Mouse (Mus musculus): Measurements from ENCODE around the gene Polh. TPM values are rescaled to one million over a fixed set of nuclear protein-coding genes. Genes with fewer than 3 reads are reported as not detected.

Gene Polh
- total RNA-seq, 1 experiment from 2014 or later, result 27.4 TPM

DNA sequence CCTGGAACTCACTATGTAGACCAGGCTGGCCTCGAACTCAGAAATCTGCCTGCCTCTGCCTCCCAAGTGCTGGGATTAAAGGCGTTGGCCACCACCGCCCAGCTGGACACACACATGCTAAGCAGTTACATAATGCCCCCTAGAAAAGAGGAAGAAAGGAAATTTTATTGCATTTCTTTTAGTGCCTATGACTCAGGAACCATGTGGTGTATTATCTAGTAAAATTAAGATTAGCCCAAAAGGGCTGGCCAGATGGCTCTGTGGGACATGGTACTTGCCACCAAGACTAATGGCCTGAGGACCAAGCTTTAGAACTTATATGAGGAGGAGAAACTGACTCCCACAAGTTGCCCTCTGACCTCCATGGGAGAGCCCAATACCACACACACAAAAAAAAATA, 62.6 kb downstream of the Polh start:
- ATAC-seq (replicated peaks; ENCODE audit: low read depth, poor library complexity, severe bottlenecking), result 0 out of 2 replicates have a peak, but pooled peaks have one; percentile 20

DNA sequence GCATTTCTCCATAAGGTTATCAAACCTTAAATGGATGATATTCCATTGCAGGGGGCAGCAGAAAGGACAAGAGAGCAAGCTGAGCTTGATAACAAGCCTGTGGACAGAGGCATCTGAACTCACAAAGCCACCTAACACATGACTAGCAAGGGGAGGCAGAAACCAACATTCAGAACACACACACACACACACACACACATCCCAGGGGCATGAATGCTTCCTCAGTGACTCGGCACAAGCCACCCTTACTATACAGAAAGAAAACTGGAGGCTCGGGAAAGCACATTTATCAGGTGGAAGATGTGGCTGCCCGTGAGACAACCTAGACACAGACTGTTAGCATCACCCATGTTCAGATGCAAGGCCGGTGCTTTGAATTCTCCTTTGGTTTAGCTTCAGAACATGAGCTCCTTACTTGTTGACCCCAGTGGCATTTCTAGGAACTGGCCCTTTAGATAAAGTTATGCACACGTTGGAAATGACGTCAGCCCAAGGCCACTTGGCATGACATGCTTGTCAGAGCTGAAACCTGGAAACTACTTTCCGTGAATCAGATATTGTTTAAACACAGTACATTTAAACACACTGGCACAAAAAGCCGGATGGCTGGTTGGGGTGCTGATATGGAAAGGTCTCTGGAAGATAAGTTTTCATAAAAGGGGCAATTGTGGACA, 63.7 kb downstream of the Polh start:
- peak; percentile 50 for ATAC-seq (replicated peaks; ENCODE audit: low read depth, poor library complexity, severe bottlenecking)

DNA sequence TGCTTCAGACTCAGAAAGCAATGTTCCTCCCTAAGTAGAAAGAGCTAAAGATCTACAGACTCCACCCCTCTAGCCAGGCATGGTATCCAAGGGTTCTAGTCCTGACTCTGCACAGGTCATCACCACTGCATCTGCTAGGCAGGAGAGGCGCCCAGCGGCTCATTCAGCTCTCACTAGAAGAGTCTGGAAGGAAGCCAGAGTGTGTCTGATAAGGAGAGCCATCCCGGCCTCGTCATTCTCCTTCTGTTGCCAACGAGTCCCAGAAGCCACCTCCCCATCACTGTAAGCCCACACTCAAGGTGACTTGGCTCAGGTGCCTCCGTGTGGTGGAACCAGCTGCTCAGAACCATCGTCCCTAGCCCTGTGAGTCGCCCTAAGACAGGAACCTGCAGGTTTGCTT, 69.6 kb downstream of the Polh start:
- ATAC-seq (replicated peaks; ENCODE audit: low read depth, poor library complexity, severe bottlenecking), result no peak

DNA sequence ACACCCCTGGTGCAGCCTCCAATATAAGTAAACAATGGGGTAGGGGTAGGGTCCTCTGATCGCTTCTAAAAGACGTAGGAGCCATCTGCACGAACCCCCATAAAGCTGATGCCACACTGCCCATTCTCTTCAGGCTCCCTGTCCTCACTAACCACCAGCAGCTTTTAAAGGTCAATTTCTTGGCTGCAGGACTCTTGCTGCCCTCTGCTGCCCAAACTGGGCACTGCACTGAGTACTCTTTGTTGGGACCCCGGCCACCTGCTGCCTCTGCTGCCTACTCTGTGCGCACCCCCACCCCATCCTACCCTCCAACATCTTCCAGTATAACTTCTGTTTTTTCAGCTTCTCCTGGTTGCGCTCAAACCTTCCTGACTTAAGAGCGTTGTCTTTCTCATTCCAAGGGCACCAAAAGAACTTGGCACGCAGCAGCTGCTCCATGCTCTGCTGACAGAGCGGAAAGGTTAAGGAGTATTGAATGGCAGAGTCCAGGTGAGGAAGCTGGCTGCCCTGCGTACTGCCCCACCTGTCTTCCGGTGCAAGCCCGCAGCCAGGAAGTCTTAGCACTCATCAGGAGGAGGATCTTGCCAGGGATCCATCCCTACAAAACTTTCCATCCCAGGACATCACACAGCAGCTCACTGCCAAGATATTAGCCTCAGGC, 70.3 kb downstream of the Polh start:
- ATAC-seq (replicated peaks; ENCODE audit: low read depth, poor library complexity, severe bottlenecking), result peak; percentile 58

DNA sequence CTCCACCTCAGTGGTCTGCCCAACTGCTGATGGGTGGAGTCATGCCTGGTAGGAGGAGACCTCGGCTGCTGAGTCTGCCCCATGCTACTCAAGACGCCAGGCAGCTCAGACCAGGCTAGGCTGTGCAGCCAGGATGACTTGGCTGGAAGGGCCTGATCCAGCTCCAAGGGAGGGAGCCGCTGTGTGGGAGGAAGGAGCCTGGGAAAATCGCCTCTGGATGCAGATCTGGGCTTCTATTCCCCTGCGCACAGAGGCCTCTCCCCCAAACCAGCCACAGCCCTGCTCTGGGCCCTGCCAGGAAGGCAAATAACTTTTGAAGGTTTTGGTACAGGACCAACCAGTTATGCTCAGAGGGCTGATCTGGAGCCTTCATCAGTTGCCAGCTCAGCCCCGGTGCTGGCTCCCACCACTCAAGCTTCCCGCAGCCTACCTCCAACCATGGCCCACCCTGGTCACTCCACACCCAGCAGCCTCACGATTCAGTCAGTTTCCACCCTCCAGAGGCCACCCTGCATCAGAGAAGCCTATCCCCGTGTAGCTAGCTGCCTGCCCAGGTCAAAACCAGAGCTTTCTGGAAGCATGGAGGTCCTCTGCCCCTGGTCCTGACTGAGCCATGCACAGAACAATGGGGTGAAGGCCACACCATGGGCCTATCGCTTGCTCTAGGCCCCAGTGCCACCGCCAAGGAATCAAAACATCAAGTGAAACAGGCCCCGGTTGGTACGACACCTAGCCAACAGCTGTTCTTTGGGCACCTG, 72.5 kb downstream of the Polh start:
- ATAC-seq (replicated peaks; ENCODE audit: low read depth, poor library complexity, severe bottlenecking), result no peak

DNA sequence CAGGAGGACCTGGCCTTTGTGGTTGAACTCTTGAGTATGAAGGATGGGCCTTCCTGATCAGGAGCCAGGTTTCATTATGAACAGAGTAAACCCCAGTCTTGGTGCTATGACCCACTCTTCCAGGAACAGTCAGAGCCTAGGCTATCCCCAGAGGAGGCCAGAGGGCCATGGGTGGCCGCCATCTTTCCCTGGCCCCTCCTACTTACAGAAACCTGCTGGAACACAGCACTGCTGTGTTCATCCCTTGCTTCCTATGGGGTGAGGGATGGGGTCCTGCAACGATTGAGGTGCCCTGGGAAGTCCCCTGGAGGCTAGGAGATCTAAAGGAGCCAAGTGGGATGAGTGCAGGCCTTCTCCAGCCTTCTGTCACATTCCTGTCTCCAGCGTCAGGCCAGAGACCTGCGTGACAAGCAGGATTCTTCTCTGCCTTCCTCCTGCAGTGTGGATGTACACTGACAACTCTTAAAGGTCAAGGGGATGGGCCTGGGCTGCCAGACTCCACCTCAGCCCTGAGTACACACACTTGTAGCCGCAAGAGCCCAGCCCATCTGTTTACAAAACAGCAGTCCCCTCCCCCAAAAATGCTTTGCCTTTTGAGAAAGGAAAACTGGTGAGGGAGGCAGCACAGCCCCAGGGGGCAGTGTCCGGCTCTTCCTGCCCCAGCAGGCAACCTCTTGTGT, 74.5 kb downstream of the Polh start:
- ATAC-seq (replicated peaks; ENCODE audit: low read depth, poor library complexity, severe bottlenecking), result no peak

DNA sequence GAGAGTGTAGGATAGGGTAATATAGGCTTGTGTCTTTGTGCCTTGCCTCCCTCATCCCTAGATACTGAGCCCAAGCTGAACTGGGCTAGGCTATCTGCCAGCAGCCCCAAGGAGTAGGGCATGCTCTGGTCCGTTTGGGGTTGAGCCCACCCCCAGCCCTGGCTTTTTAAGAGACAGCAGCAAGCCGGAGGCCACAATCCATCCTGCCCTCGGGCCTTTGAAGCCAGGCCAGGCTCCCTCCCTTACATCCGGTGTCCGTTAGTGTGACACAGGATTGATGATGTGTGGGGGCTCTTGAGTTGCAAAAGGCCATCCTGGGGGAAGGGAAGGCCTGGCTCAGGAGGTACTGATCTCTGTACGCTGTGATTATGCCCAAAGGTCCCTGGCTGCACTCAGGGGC, 75.8 kb downstream of the Polh start:
- ATAC-seq (replicated peaks; ENCODE audit: low read depth, poor library complexity, severe bottlenecking), result no peak

DNA sequence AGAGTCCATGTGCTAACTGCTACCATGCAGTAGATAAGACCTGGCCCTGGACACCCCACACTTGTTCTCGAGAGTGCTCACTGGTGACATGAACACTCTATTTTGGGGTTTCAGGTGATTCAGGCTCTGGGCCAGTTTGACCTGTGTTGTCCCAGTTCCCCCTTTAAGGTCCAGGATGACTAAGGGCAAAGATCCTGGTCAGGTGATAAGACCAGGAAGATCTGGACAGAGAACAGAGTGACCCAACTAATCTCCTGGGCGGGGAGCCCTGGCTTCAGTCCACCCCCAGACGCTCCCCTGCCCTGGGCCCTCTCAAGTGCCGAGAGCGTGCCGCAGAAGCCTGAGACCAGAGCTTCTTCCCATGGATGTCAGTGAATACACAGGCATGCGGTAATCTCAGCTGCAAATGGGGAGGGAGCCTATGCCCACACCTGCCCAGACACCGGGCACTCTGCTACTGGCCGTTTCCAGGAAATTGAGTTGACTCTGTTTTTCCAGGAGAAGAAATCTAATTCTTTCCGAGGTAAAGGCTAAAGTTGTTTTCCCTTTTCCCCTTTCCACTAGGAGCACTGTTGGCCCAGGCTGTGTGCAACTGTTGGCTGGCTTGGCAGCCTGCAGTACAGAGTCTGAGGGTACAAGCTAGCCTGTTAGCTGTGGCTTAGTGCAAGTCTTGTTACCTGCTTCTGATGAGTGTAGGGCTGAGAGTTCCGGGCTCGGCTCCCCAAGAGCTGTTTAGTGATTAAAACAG, 78.3 kb downstream of the Polh start:
- no peak for ATAC-seq (replicated peaks; ENCODE audit: low read depth, poor library complexity, severe bottlenecking)

DNA sequence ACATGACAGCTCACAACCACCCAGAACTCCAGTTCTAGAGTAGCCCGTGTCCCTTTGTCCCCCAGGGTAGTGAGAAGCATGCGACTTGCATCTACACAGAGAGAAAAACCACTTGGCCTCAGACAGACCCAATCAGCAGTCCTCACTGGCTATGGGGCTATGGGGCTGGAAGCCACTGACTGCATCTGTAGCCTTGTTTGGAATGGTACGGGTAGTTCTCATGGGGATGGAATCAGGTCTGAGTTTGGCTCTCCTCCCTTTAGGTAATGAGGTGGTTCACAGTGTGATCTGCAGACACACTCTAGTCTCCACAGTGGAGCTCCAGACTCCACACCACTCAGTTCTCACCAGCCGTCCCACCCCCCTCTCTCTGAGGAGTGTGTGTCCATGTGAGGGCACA, 79.2 kb downstream of the Polh start:
- no peak for ATAC-seq (replicated peaks; ENCODE audit: low read depth, poor library complexity, severe bottlenecking)

DNA sequence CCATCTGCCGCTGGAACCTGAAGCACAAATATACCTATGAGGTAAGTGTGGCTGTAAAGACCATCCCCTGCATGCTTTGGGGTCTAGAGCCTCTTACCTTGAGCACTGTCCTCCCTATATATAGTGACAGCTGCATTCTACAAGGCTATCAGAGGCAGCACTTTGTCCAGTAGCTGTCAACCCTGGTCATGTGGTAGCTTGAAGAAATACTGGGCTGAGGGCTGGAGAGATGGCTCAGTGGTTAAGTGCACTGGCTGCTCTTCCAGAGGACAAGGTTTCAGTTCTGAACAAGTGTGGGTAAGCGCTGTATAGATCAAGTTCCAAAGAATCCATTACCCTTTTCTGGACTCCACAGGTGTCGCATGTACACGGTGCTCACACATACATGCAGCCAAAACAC, 79.7 kb downstream of the Polh start:
- ATAC-seq (replicated peaks; ENCODE audit: low read depth, poor library complexity, severe bottlenecking), result no peak

Other genes starting within 250 kb of the Polh start
- 13.2 and 17.9 TPM in 2 replicates for gene Vegfa, start 170.3 kb downstream of the Polh start, total RNA-seq (2017)
- gene Mrps18a, start 91.7 kb downstream of the Polh start, total RNA-seq (2017), result 41.5 and 50.5 TPM in 2 replicates
- gene Rsph9, start 58.4 kb downstream of the Polh start, total RNA-seq (2017), result 1.3 TPM in 1 of 2 replicates, not detected in the other
- gene Mad2l1bp, start 49.1 kb downstream of the Polh start, total RNA-seq (2017), result 3.8 and 12.1 TPM in 2 replicates
- 26.1 and 31.0 TPM in 2 replicates for gene Gtpbp2, start 41.6 kb downstream of the Polh start, total RNA-seq (2017)
- gene Xpo5, start 137 bp upstream of the Polh start, total RNA-seq (2017), result 60.6 and 67.8 TPM in 2 replicates
- 50.0 and 55.6 TPM in 2 replicates for gene Polr1c, start 45.4 kb upstream of the Polh start, total RNA-seq (2017)
- gene Yipf3, start 45.4 kb upstream of the Polh start, total RNA-seq (2017), result 26.5 and 32.6 TPM in 2 replicates
- not detected in 2 replicates for gene Lrrc73, start 50.9 kb upstream of the Polh start, total RNA-seq (2017)
- gene Tjap1, start 80.4 kb upstream of the Polh start, total RNA-seq (2017), result 11.3 and 14.6 TPM in 2 replicates
- 0.23 TPM in 1 of 2 replicates, not detected in the other for gene Dlk2, start 94.8 kb upstream of the Polh start, total RNA-seq (2017)
- gene Abcc10, start 125.7 kb upstream of the Polh start, total RNA-seq (2017), result 0.63 and 5.3 TPM in 2 replicates
- 19.5 and 55.4 TPM in 2 replicates for gene Zfp318, start 181.1 kb upstream of the Polh start, total RNA-seq (2017)
- not detected in 2 replicates for gene Crip3, start 226.3 kb upstream of the Polh start, total RNA-seq (2017)
- gene Slc22a7, start 235.8 kb upstream of the Polh start, total RNA-seq (2017), result not detected in 2 replicates

Data from common myeloid progenitor, adult 5-6 weeks (primary cell).